Mouse (Mus musculus) thymus, adult 2 months (tissue): ENCODE results near the gene Pde3a. TPM values are rescaled to one million over a fixed set of nuclear protein-coding genes. Genes with fewer than 3 reads are reported as not detected.

Experiments used
- DNase-seq: peaks from one replicate; pipeline ENCODE4 v3.0.0; 2021
- H3K27ac ChIP-seq: fragments of 200-500 bp; 2 replicates; pipeline ENCODE4 v1.5.1; 2012; ENCODE audit warnings: low read length, control low read depth; ENCODE audit not compliant: control insufficient read depth, insufficient read depth
- H3K27me3 ChIP-seq: fragments of 200-500 bp; 2 replicates; pipeline ENCODE4 v1.6.1; 2012; ENCODE audit warnings: mild to moderate bottlenecking, low read length, moderate library complexity, mixed read lengths; ENCODE audit not compliant: control insufficient read depth, insufficient read depth
- H3K36me3 ChIP-seq: fragments of 200-500 bp; 2 replicates; pipeline ENCODE4 v1.6.1; 2012; ENCODE audit warnings: mild to moderate bottlenecking, low read length, moderate library complexity; ENCODE audit not compliant: control insufficient read depth, insufficient read depth
- H3K4me1 ChIP-seq: fragments of 200-500 bp; replicated peaks from 2 replicates; pipeline ENCODE4 v1.6.1; 2012; ENCODE audit warnings: low read length; ENCODE audit not compliant: control insufficient read depth, insufficient read depth
- H3K4me3 ChIP-seq: fragments of 200-500 bp; 2 replicates; pipeline ENCODE4 v1.5.1; 2012; ENCODE audit warnings: mild to moderate bottlenecking, low read length, control low read depth, moderate library complexity; ENCODE audit not compliant: control insufficient read depth, insufficient read depth
- CTCF ChIP-seq: fragments of 200-500 bp; IDR thresholded peaks from 2 replicates; pipeline ENCODE4 v1.5.1; 2012; ENCODE audit warnings: mild to moderate bottlenecking, control low read depth, low read length, moderate library complexity, borderline replicate concordance; ENCODE audit not compliant: control insufficient read depth, poor library complexity, insufficient read depth; ENCODE audit errors: extremely low read depth
- POLR2A ChIP-seq: fragments of 200-500 bp; IDR thresholded peaks from 2 replicates; pipeline ENCODE4 v1.6.1; 2012; ENCODE audit warnings: mild to moderate bottlenecking, low read length, control low read depth, moderate library complexity; ENCODE audit not compliant: control insufficient read depth, poor library complexity, insufficient read depth; ENCODE audit errors: extremely low read depth
- WGBS: fragments of 180-500 bp; shearing (Covaris S2); methylation state at CpG from one replicate; pipeline ENCODE4 v1.1.7; 2018; 5-methylcytosine and 5-hydroxymethylcytosine counted together
- polyA plus RNA-seq: library from polyadenylated mRNA; depleted of rRNA; stranded (reverse); fragments of >200 nt; gene quantifications from 2 replicates; pipeline ENCODE4 v1.2.3, GENCODE M21; 2012

Pde3a gene
- polyA plus RNA-seq, 1 experiment: 1.3 TPM

- TF ChIP-seq CTCF: no peak
- TF ChIP-seq POLR2A: no peak
- H3K4me1 ChIP-seq: no peaks in the 10 kb centered on the region
- 95% methylated on average over 14 of the region's 14 CpGs for WGBS
- no peak overlapping the region for H3K4me3 ChIP-seq
- no peak overlapping the region for H3K27ac ChIP-seq
- H3K36me3 ChIP-seq: no peaks in the 10 kb centered on the region
- no peak for DNase-seq
- H3K27me3 ChIP-seq: no peaks in the 10 kb centered on the region
Measured at GRCm38 (mm10) chr6:141301750-141302748, 53.0 kb downstream of the Pde3a start.

- no peaks in the 10 kb centered on the region for H3K4me1 ChIP-seq
- H3K27ac ChIP-seq: no peak overlapping the region
- TF ChIP-seq POLR2A: no peak
- TF ChIP-seq CTCF: no peak
- 82% methylated on average over 4 of the region's 4 CpGs for WGBS
- H3K4me3 ChIP-seq: no peak overlapping the region
- DNase-seq: no peak
- H3K27me3 ChIP-seq: no peaks in the 10 kb centered on the region
- H3K36me3 ChIP-seq: no peaks in the 10 kb centered on the region
Measured at GRCm38 (mm10) chr6:141302842-141303241, 53.8 kb downstream of the Pde3a start.

DNA sequence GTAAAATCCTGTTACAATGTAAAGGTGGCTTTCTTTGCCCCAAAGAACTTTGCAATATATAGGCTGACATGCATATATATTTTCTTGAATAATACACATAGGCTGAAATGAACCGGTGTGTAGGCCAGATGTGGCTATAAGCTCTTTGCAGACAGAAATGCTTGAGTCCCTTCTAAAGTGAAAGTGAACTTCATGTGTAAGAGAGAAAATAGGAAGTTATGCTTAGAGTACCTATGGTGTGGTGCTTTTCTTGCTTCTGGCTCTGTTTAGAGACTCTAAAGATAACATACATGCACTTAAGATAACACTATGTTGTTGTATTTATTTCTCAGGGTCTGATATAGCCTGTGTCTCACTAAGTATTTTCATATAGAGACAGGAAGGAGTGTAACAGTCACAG is 58.3 kb downstream of the Pde3a start:
- no peaks in the 10 kb centered on the region for H3K4me1 ChIP-seq
- DNase-seq: no peak
- TF ChIP-seq CTCF (no peak), POLR2A (no peak)
- no peaks in the 10 kb centered on the region for H3K36me3 ChIP-seq
- no peaks in the 10 kb centered on the region for H3K27me3 ChIP-seq
- 15% methylated on average over 1 of the region's 1 CpGs for WGBS
- no peak overlapping the region for H3K27ac ChIP-seq
- H3K4me3 ChIP-seq: no peak overlapping the region

- no peak for DNase-seq
- Histone ChIP-seq H3K4me3 (no peak overlapping the region), H3K27ac (no peak overlapping the region), H3K4me1 (no peaks in the 10 kb centered on the region), H3K36me3 (no peaks in the 10 kb centered on the region), H3K27me3 (no peaks in the 10 kb centered on the region)
- no peak for TF ChIP-seq POLR2A
- TF ChIP-seq CTCF: no peak
- WGBS: 69% methylated on average over 2 of the region's 2 CpGs
Measured at GRCm38 (mm10) chr6:141308451-141308850, 59.4 kb downstream of the Pde3a start.

DNA sequence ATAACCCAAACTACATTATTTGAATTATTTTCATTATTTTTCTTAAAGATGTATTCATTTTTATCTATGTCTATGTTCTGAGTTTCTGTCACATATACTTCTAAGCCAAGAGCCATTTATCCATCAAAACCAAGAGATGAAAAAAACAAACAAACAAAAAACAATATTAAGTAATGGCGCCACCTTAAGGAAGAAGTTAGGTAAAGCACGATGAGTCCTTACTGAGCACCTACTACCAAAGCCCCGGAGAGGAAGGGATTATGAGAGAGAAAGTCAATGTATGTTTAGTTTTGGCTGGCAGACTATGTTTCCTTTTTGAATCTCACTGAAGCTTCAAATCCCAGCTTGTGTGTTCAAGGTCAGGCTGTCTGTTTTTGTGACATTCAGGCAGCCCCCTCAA is 60.8 kb downstream of the Pde3a start:
- H3K27me3 ChIP-seq: no peaks in the 10 kb centered on the region
- no peak for DNase-seq
- no peaks in the 10 kb centered on the region for H3K36me3 ChIP-seq
- no peak overlapping the region for H3K4me3 ChIP-seq
- no peak overlapping the region for H3K27ac ChIP-seq
- TF ChIP-seq POLR2A (no peak), CTCF (no peak)
- 58% methylated on average over 3 of the region's 3 CpGs for WGBS
- no peaks in the 10 kb centered on the region for H3K4me1 ChIP-seq

DNA sequence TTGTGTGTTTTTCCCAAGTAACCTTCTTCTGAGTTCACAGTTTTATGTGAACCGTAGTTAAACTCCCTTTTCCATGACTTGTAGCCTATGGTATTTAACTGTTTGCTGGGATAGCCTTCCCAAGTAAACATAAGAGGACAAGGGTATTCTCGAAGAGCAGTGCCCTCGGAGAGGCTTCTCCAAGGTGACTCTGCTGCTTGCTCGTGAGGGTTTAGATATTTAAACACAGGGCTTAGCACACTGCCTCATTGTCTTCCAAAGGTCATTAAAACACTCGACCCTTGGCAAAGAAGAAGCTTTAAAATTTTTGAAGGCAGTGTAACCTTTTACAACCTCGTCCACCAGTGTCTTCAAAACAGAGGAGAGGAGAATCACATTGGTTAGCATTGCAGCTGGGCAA is 61.3 kb downstream of the Pde3a start:
- WGBS: 89% methylated on average over 6 of the region's 6 CpGs
- no peak overlapping the region for H3K27ac ChIP-seq
- no peaks in the 10 kb centered on the region for H3K4me1 ChIP-seq
- no peaks in the 10 kb centered on the region for H3K36me3 ChIP-seq
- H3K27me3 ChIP-seq: no peaks in the 10 kb centered on the region
- no peak for DNase-seq
- TF ChIP-seq POLR2A: no peak
- no peak for TF ChIP-seq CTCF
- no peak overlapping the region for H3K4me3 ChIP-seq
